Mouse (Mus musculus) erythroblast, adult 5-6 weeks (primary cell): ENCODE measurements around the gene Zzz3. TPM values are rescaled to one million over a fixed set of nuclear protein-coding genes. Genes with fewer than 3 reads are reported as not detected.
"Not testable (repeated sequence)": the region's sequence is repeated elsewhere in the genome, so short reads cannot be mapped to it uniquely, and the experiment has no call there.

Experiments
- ATAC-seq: replicated peaks from 2 replicates; pipeline ENCODE4 v1.8.0; 2016; ENCODE audit warnings: moderate number of reproducible peaks, mild to moderate bottlenecking, moderate TSS enrichment, inconsistent platforms; ENCODE audit not compliant: poor library complexity, low FRiP score, severe bottlenecking
- total RNA-seq, 2 experiments: library from RNA; stranded (forward) in 1 of 2; stranded (reverse) in 1 of 2; fragments of 150-400 nt in 1 of 2; fragments of 200-764, 138-1000 nt in 1 of 2; gene quantifications; 2 replicates each; pipeline versions ENCODE4 v1.2.3 to v1.2.4; 2015 to 2017; ENCODE audit warnings: low replicate concordance in 2 of 2

Zzz3 gene
- total RNA-seq, 2 experiments from 2014 or later: 12.1 to 15.5 TPM

- ATAC-seq: no peak
Observed at GRCm38 (mm10) chr3:152400441-152400840, 5.2 kb downstream of the Zzz3 start.

GRCm38 (mm10) chr3:152400875-152401274, 5.6 kb downstream of the Zzz3 start:
- no peak for ATAC-seq

GRCm38 (mm10) chr3:152401964-152402670, 6.8 kb downstream of the Zzz3 start:
- ATAC-seq: no peak

GRCm38 (mm10) chr3:152402671-152403066, 7.4 kb downstream of the Zzz3 start:
- ATAC-seq: no peak

GRCm38 (mm10) chr3:152403827-152404226, 8.6 kb downstream of the Zzz3 start:
- no peak for ATAC-seq

GRCm38 (mm10) chr3:152405420-152405819, 10.1 kb downstream of the Zzz3 start:
- ATAC-seq: no peak

GRCm38 (mm10) chr3:152405978-152406640, 10.8 kb downstream of the Zzz3 start:
- ATAC-seq: no peak

GRCm38 (mm10) chr3:152410980-152411551, 15.8 kb downstream of the Zzz3 start:
- ATAC-seq: no peak

GRCm38 (mm10) chr3:152412362-152412761, 17.1 kb downstream of the Zzz3 start:
- 0 out of 2 replicates have a peak, but pooled peaks have one; percentile 11 for ATAC-seq

- no peak for ATAC-seq
Observed at GRCm38 (mm10) chr3:152428925-152429324, 33.7 kb downstream of the Zzz3 start.

GRCm38 (mm10) chr3:152432677-152433076, 37.4 kb downstream of the Zzz3 start:
- no peak for ATAC-seq

- no peak for ATAC-seq
Observed at GRCm38 (mm10) chr3:152435590-152435989, 40.3 kb downstream of the Zzz3 start.

GRCm38 (mm10) chr3:152438068-152438467, 42.8 kb downstream of the Zzz3 start:
- no peak for ATAC-seq

- no peak for ATAC-seq
Observed at GRCm38 (mm10) chr3:152442795-152443194, 47.5 kb downstream of the Zzz3 start.

GRCm38 (mm10) chr3:152444114-152444513, 48.8 kb downstream of the Zzz3 start:
- ATAC-seq: no peak

GRCm38 (mm10) chr3:152446966-152447365, 51.7 kb downstream of the Zzz3 start:
- ATAC-seq: no peak

- ATAC-seq: no peak
Observed at GRCm38 (mm10) chr3:152453163-152453562, 57.9 kb downstream of the Zzz3 start.

GRCm38 (mm10) chr3:152457308-152458035, 62.2 kb downstream of the Zzz3 start:
- ATAC-seq: no peak

- not testable (repeated sequence) for ATAC-seq
Observed at GRCm38 (mm10) chr3:152458875-152459274, 63.6 kb downstream of the Zzz3 start.

GRCm38 (mm10) chr3:152460802-152461201, 65.5 kb downstream of the Zzz3 start:
- ATAC-seq: no peak
